Mouse (Mus musculus): ENCODE data around the gene Mmp23. TPM values are rescaled to one million over a fixed set of nuclear protein-coding genes. Genes with fewer than 3 reads are reported as not detected.

Gene Mmp23
- polyA plus RNA-seq, 1 experiment from 2014 or later, result 71.7 TPM

- Histone ChIP-seq H3K36me3 (ENCODE audit: insufficient read depth, low read length) (peaks cover 8% of the 10 kb centered on the region; the same call in 1 of the 2 replicates), H3K27me3 (ENCODE audit: insufficient read depth, low read length) (no peaks in the 10 kb centered on the region), H3K9ac (replicated peaks; ENCODE audit: low read length) (no peak overlapping the region), H3K4me2 (replicated peaks; ENCODE audit: low read depth, low read length) (no peak overlapping the region), H3K4me1 (ENCODE audit: insufficient read depth, low read length) (peaks cover 12% of the 10 kb centered on the region), H3K4me3 (ENCODE audit: low read length) (no peak overlapping the region), H3K9me3 (ENCODE audit: low read length) (no peaks in the 10 kb centered on the region), H3K27ac (ENCODE audit: low read length) (no peak overlapping the region)
- WGBS, result 91% methylated on average over 4 of the region's 4 CpGs
- no peak for ATAC-seq (ENCODE audit: low FRiP score, low TSS enrichment)
Observed at GRCm38 (mm10) chr4:155605132-155605531, 48.1 kb downstream of the Mmp23 start.

- ATAC-seq (ENCODE audit: low FRiP score, low TSS enrichment), result no peak
- H3K4me2 ChIP-seq (replicated peaks; ENCODE audit: low read depth, low read length), result no peak overlapping the region
- H3K27me3 ChIP-seq (ENCODE audit: insufficient read depth, low read length), result no peaks in the 10 kb centered on the region
- no peak overlapping the region for H3K9ac ChIP-seq (replicated peaks; ENCODE audit: low read length)
- 95% methylated on average over 6 of the region's 6 CpGs for WGBS
- H3K36me3 ChIP-seq (ENCODE audit: insufficient read depth, low read length), result peaks cover 2% of the 10 kb centered on the region; the same call in 1 of the 2 replicates
- H3K4me3 ChIP-seq (ENCODE audit: low read length), result no peak overlapping the region
- H3K9me3 ChIP-seq (ENCODE audit: low read length), result no peaks in the 10 kb centered on the region
- H3K27ac ChIP-seq (ENCODE audit: low read length), result no peak overlapping the region
- peaks cover 12% of the 10 kb centered on the region for H3K4me1 ChIP-seq (ENCODE audit: insufficient read depth, low read length)
Observed at GRCm38 (mm10) chr4:155603801-155604200, 49.4 kb downstream of the Mmp23 start.

GRCm38 (mm10) chr4:155602753-155603152 lies 50.4 kb downstream of the Mmp23 start:
- Histone ChIP-seq H3K4me2 (replicated peaks; ENCODE audit: low read depth, low read length) (peak overlapping the region; percentile 95), H3K9me3 (ENCODE audit: low read length) (no peaks in the 10 kb centered on the region), H3K4me1 (ENCODE audit: insufficient read depth, low read length) (peaks cover 12% of the 10 kb centered on the region), H3K27me3 (ENCODE audit: insufficient read depth, low read length) (no peaks in the 10 kb centered on the region), H3K36me3 (ENCODE audit: insufficient read depth, low read length) (peaks cover 2% of the 10 kb centered on the region; the same call in 1 of the 2 replicates), H3K4me3 (ENCODE audit: low read length) (peak overlapping the region; percentile 69), H3K9ac (replicated peaks; ENCODE audit: low read length) (peak overlapping the region; percentile 94; the same call in 1 of the 2 replicates), H3K27ac (ENCODE audit: low read length) (no peak overlapping the region)
- WGBS, result 88% methylated on average over 1 of the region's 1 CpGs
- no peak for ATAC-seq (ENCODE audit: low FRiP score, low TSS enrichment)

- Histone ChIP-seq H3K36me3 (ENCODE audit: insufficient read depth, low read length) (peaks cover 2% of the 10 kb centered on the region; the same call in 1 of the 2 replicates), H3K9ac (replicated peaks; ENCODE audit: low read length) (peak overlapping the region; percentile 94), H3K9me3 (ENCODE audit: low read length) (no peaks in the 10 kb centered on the region), H3K27ac (ENCODE audit: low read length) (peak overlapping the region; percentile 99), H3K27me3 (ENCODE audit: insufficient read depth, low read length) (no peaks in the 10 kb centered on the region), H3K4me1 (ENCODE audit: insufficient read depth, low read length) (peaks cover 12% of the 10 kb centered on the region), H3K4me3 (ENCODE audit: low read length) (peak overlapping the region; percentile 69), H3K4me2 (replicated peaks; ENCODE audit: low read depth, low read length) (peak overlapping the region; percentile 95)
- peak; percentile 60; the same call in 1 of the 2 replicates for ATAC-seq (ENCODE audit: low FRiP score, low TSS enrichment)
- WGBS, result 1% methylated on average over 31 of the region's 31 CpGs
Observed at GRCm38 (mm10) chr4:155601997-155602456, 51.2 kb downstream of the Mmp23 start.

- Histone ChIP-seq H3K27ac (ENCODE audit: low read length) (peak within 1 kb of the TSS; percentile 99), H3K4me3 (ENCODE audit: low read length) (peak within 1 kb of the TSS; percentile 69), H3K36me3 (ENCODE audit: insufficient read depth, low read length) (0 out of 2 replicates have a peak, but pooled peaks cover 2% of the 10 kb centered on the region), H3K27me3 (ENCODE audit: insufficient read depth, low read length) (no peaks in the 10 kb centered on the region), H3K9me3 (ENCODE audit: low read length) (no peaks in the 10 kb centered on the region), H3K4me1 (ENCODE audit: insufficient read depth, low read length) (peaks cover 12% of the 10 kb centered on the region), H3K4me2 (replicated peaks; ENCODE audit: low read depth, low read length) (peak within 1 kb of the TSS; percentile 95), H3K9ac (replicated peaks; ENCODE audit: low read length) (peak within 1 kb of the TSS; percentile 94)
- under 1% methylated on average over 64 of the region's 65 CpGs for WGBS
- ATAC-seq (ENCODE audit: low FRiP score, low TSS enrichment), result peak; percentile 98
Observed at GRCm38 (mm10) chr4:155601091-155601996, 51.8 kb downstream of the Mmp23 start, which contains the start of gene Slc35e2. TSS of gene Slc35e2 (plus strand) at chr4:155601416.

Other genes starting within 250 kb of the Mmp23 start
- 1.5 and 1.8 TPM in 2 replicates for gene Cfap74, start 244.2 kb downstream of the Mmp23 start, polyA plus RNA-seq (2015; fragmentation: Nextera tagmentation; extraction: Ambion mirVana)
- 1.9 and 2.2 TPM in 2 replicates for gene Tmem52, start 184.3 kb downstream of the Mmp23 start, polyA plus RNA-seq (2015; fragmentation: Nextera tagmentation; extraction: Ambion mirVana)
- gene Gnb1, start 162.0 kb downstream of the Mmp23 start, polyA plus RNA-seq (2015; fragmentation: Nextera tagmentation; extraction: Ambion mirVana), result 413 and 477 TPM in 2 replicates
- gene Nadk, start 91.0 kb downstream of the Mmp23 start, polyA plus RNA-seq (2015; fragmentation: Nextera tagmentation; extraction: Ambion mirVana), result 107 and 110 TPM in 2 replicates
- 7.8 and 10.1 TPM in 2 replicates for gene Slc35e2, start 52.0 kb downstream of the Mmp23 start, polyA plus RNA-seq (2015; fragmentation: Nextera tagmentation; extraction: Ambion mirVana)
- 56.6 and 65.6 TPM in 2 replicates for gene Cdk11b, start 28.5 kb downstream of the Mmp23 start, polyA plus RNA-seq (2015; fragmentation: Nextera tagmentation; extraction: Ambion mirVana)
- gene Gm10563, start 8.0 kb downstream of the Mmp23 start, polyA plus RNA-seq (2015; fragmentation: Nextera tagmentation; extraction: Ambion mirVana), result not detected in 2 replicates
- 31.9 and 34.1 TPM in 2 replicates for gene Mib2, start 15.8 kb upstream of the Mmp23 start, polyA plus RNA-seq (2015; fragmentation: Nextera tagmentation; extraction: Ambion mirVana)
- 2.5 and 2.8 TPM in 2 replicates for gene Fndc10, start 41.0 kb upstream of the Mmp23 start, polyA plus RNA-seq (2015; fragmentation: Nextera tagmentation; extraction: Ambion mirVana)
- gene Ssu72, start 51.4 kb upstream of the Mmp23 start, polyA plus RNA-seq (2015; fragmentation: Nextera tagmentation; extraction: Ambion mirVana), result 144 and 159 TPM in 2 replicates
- 0.45 and 0.53 TPM in 2 replicates for gene Tmem240, start 81.4 kb upstream of the Mmp23 start, polyA plus RNA-seq (2015; fragmentation: Nextera tagmentation; extraction: Ambion mirVana)
- 138 and 142 TPM in 2 replicates for gene Atad3a, start 107.7 kb upstream of the Mmp23 start, polyA plus RNA-seq (2015; fragmentation: Nextera tagmentation; extraction: Ambion mirVana)
- gene Vwa1, start 121.3 kb upstream of the Mmp23 start, polyA plus RNA-seq (2015; fragmentation: Nextera tagmentation; extraction: Ambion mirVana), result 7.4 and 11.3 TPM in 2 replicates
- 0.32 and 0.33 TPM in 2 replicates for gene Tmem88b, start 132.5 kb upstream of the Mmp23 start, polyA plus RNA-seq (2015; fragmentation: Nextera tagmentation; extraction: Ambion mirVana)
- gene Ankrd65, start 137.1 kb upstream of the Mmp23 start, polyA plus RNA-seq (2015; fragmentation: Nextera tagmentation; extraction: Ambion mirVana), result 0.32 and 0.41 TPM in 2 replicates
- gene Mrpl20, start 149.5 kb upstream of the Mmp23 start, polyA plus RNA-seq (2015; fragmentation: Nextera tagmentation; extraction: Ambion mirVana), result 205 and 209 TPM in 2 replicates
- 168 and 179 TPM in 2 replicates for gene Ccnl2, start 159.1 kb upstream of the Mmp23 start, polyA plus RNA-seq (2015; fragmentation: Nextera tagmentation; extraction: Ambion mirVana)
- 143 and 157 TPM in 2 replicates for gene Aurkaip1, start 177.9 kb upstream of the Mmp23 start, polyA plus RNA-seq (2015; fragmentation: Nextera tagmentation; extraction: Ambion mirVana)
- 119 and 125 TPM in 2 replicates for gene Mxra8, start 186.3 kb upstream of the Mmp23 start, polyA plus RNA-seq (2015; fragmentation: Nextera tagmentation; extraction: Ambion mirVana)
- 5.5 and 6.3 TPM in 2 replicates for gene Dvl1, start 194.0 kb upstream of the Mmp23 start, polyA plus RNA-seq (2015; fragmentation: Nextera tagmentation; extraction: Ambion mirVana)
- 0.22 and 0.40 TPM in 2 replicates for gene Tas1r3, start 210.0 kb upstream of the Mmp23 start, polyA plus RNA-seq (2015; fragmentation: Nextera tagmentation; extraction: Ambion mirVana)
- gene Cptp, start 216.1 kb upstream of the Mmp23 start, polyA plus RNA-seq (2015; fragmentation: Nextera tagmentation; extraction: Ambion mirVana), result 20.0 TPM in 2 replicates
- gene Ints11, start 216.2 kb upstream of the Mmp23 start, polyA plus RNA-seq (2015; fragmentation: Nextera tagmentation; extraction: Ambion mirVana), result 72.9 and 80.1 TPM in 2 replicates
- 51.4 and 55.1 TPM in 2 replicates for gene Pusl1, start 238.4 kb upstream of the Mmp23 start, polyA plus RNA-seq (2015; fragmentation: Nextera tagmentation; extraction: Ambion mirVana)
- 16.5 and 17.6 TPM in 2 replicates for gene Acap3, start 238.4 kb upstream of the Mmp23 start, polyA plus RNA-seq (2015; fragmentation: Nextera tagmentation; extraction: Ambion mirVana)